14 mouse cellular contexts compared by ENCODE assay signal in genomic region chr2:121724866-121725265, GRCm38 (mm10).
"Had no signal": no experiment of that assay in that cellular context is flagged by ENCODE, and none has a peak within 500 bp of the region (broad histone marks: within the 10 kb centered on the region; RNA-seq: fewer than 3 reads in every experiment).

No protein-coding gene starts in this region.

- H3K4me1 ChIP-seq: stomach, embryonic 15.5 days had no signal

- H3K4me3 ChIP-seq: neural tube, embryonic 15.5 days; stomach, embryonic 15.5 days had no signal

- H3K27ac ChIP-seq: neural tube, embryonic 15.5 days; stomach, embryonic 15.5 days; stomach, postnatal 0 days had no signal

- H3K9ac ChIP-seq: neural tube, embryonic 15.5 days; stomach, embryonic 15.5 days had no signal

- H3K4me2 ChIP-seq: neural tube, embryonic 15.5 days; stomach, embryonic 15.5 days had no signal

- H3K9me3 ChIP-seq: neural tube, embryonic 15.5 days; stomach, embryonic 15.5 days had no signal

- DNase-seq: right cerebral cortex, adult 18-20 months; right cerebral cortex, postnatal 14 days; right cerebral cortex, postnatal 25 days; right cerebral cortex, postnatal 4 days; spleen, adult 18-20 months; thymus, adult 18-20 months; thymus, adult 2 months; thymus, postnatal 14 days; thymus, postnatal 25 days; thymus, postnatal 36 days; thymus, postnatal 4 days had no signal

- H3K36me3 ChIP-seq: neural tube, embryonic 15.5 days; stomach, embryonic 15.5 days had no signal

- H3K27me3 ChIP-seq: neural tube, embryonic 15.5 days; stomach, embryonic 15.5 days had no signal
